Mouse (Mus musculus): ENCODE measurements at regions not wholly inside any gene's neighbourhood (a gene's known extent, or its start where the extent isn't known, plus 50 kb on each side); places are given as distances from the start of the nearest gene placed in this dataset.
"Not testable (repeated sequence)": the region's sequence is repeated elsewhere in the genome, so short reads cannot be mapped to it uniquely, and the experiment has no call there.

- Histone ChIP-seq H3K9ac (ENCODE audit: low read length) (no peak overlapping the region), H3K4me1 (replicated peaks; ENCODE audit: control insufficient read depth, insufficient read depth, low read length) (no peaks in the 10 kb centered on the region), H3K27ac (ENCODE audit: low read depth) (no peak overlapping the region), H3K27me3 (replicated peaks; ENCODE audit: control insufficient read depth, insufficient read depth, low read length) (no peaks in the 10 kb centered on the region), H3K4me2 (ENCODE audit: low read length) (no peak overlapping the region), H3K4me3 (ENCODE audit: low read depth, low read length) (no peak overlapping the region), H3K36me3 (ENCODE audit: control insufficient read depth, insufficient read depth, low read length) (no peaks in the 10 kb centered on the region), H3K9me3 (ENCODE audit: control insufficient read depth, low read length) (no peaks in the 10 kb centered on the region)
- no peak for ATAC-seq (replicated peaks; ENCODE audit: low FRiP score, low TSS enrichment, low read depth)
- DNase-seq (ENCODE audit: low spot score), result no peak
- WGBS, result 61% methylated on average over 2 of the region's 2 CpGs
Measured at GRCm38 (mm10) chr6:107218309-107218708, 311.3 kb upstream of the Lrrn1 start.

GRCm38 (mm10) chr6:107218721-107219120 is 310.8 kb upstream of the Lrrn1 start:
- no peak for DNase-seq (ENCODE audit: low spot score)
- 73% methylated on average over 4 of the region's 4 CpGs for WGBS
- Histone ChIP-seq H3K27ac (ENCODE audit: low read depth) (no peak overlapping the region), H3K36me3 (ENCODE audit: control insufficient read depth, insufficient read depth, low read length) (no peaks in the 10 kb centered on the region), H3K27me3 (replicated peaks; ENCODE audit: control insufficient read depth, insufficient read depth, low read length) (no peaks in the 10 kb centered on the region), H3K4me1 (replicated peaks; ENCODE audit: control insufficient read depth, insufficient read depth, low read length) (no peaks in the 10 kb centered on the region), H3K9ac (ENCODE audit: low read length) (no peak overlapping the region), H3K4me2 (ENCODE audit: low read length) (no peak overlapping the region), H3K9me3 (ENCODE audit: control insufficient read depth, low read length) (no peaks in the 10 kb centered on the region), H3K4me3 (ENCODE audit: low read depth, low read length) (no peak overlapping the region)
- ATAC-seq (replicated peaks; ENCODE audit: low FRiP score, low TSS enrichment, low read depth), result no peak

- no peak overlapping the region for H3K4me2 ChIP-seq (ENCODE audit: low read length)
- H3K27ac ChIP-seq (ENCODE audit: low read depth), result no peak overlapping the region
- no peaks in the 10 kb centered on the region for H3K36me3 ChIP-seq (ENCODE audit: control insufficient read depth, insufficient read depth, low read length)
- ATAC-seq (replicated peaks; ENCODE audit: low FRiP score, low TSS enrichment, low read depth) (no peak), DNase-seq (ENCODE audit: low spot score) (no peak)
- WGBS, result 69% methylated on average over 3 of the region's 3 CpGs
- no peaks in the 10 kb centered on the region for H3K4me1 ChIP-seq (replicated peaks; ENCODE audit: control insufficient read depth, insufficient read depth, low read length)
- no peak overlapping the region for H3K4me3 ChIP-seq (ENCODE audit: low read depth, low read length)
- no peaks in the 10 kb centered on the region for H3K27me3 ChIP-seq (replicated peaks; ENCODE audit: control insufficient read depth, insufficient read depth, low read length)
- no peak overlapping the region for H3K9ac ChIP-seq (ENCODE audit: low read length)
- no peaks in the 10 kb centered on the region for H3K9me3 ChIP-seq (ENCODE audit: control insufficient read depth, low read length)
Measured at GRCm38 (mm10) chr6:107222602-107223001, 307.0 kb upstream of the Lrrn1 start.

- H3K4me2 ChIP-seq (ENCODE audit: low read length); DNase-seq (ENCODE audit: low spot score); H3K27ac ChIP-seq (ENCODE audit: low read depth); H3K9me3 ChIP-seq (ENCODE audit: control insufficient read depth, low read length); H3K36me3 ChIP-seq (ENCODE audit: control insufficient read depth, insufficient read depth, low read length); H3K9ac ChIP-seq (ENCODE audit: low read length); ATAC-seq (replicated peaks; ENCODE audit: low FRiP score, low TSS enrichment, low read depth); H3K27me3 ChIP-seq (replicated peaks; ENCODE audit: control insufficient read depth, insufficient read depth, low read length); H3K4me1 ChIP-seq (replicated peaks; ENCODE audit: control insufficient read depth, insufficient read depth, low read length); H3K4me3 ChIP-seq (ENCODE audit: low read depth, low read length): not testable (repeated sequence)
- WGBS, result 88% methylated on average over 6 of the region's 6 CpGs
Measured at GRCm38 (mm10) chr6:107229843-107230242, 299.7 kb upstream of the Lrrn1 start.

GRCm38 (mm10) chr6:107237692-107238091 is 291.9 kb upstream of the Lrrn1 start:
- H3K9ac ChIP-seq (ENCODE audit: low read length), result no peak overlapping the region
- no peaks in the 10 kb centered on the region for H3K36me3 ChIP-seq (ENCODE audit: control insufficient read depth, insufficient read depth, low read length)
- no peak overlapping the region for H3K27ac ChIP-seq (ENCODE audit: low read depth)
- no peak overlapping the region for H3K4me3 ChIP-seq (ENCODE audit: low read depth, low read length)
- ATAC-seq (replicated peaks; ENCODE audit: low FRiP score, low TSS enrichment, low read depth), result no peak
- no peaks in the 10 kb centered on the region for H3K9me3 ChIP-seq (ENCODE audit: control insufficient read depth, low read length)
- H3K27me3 ChIP-seq (replicated peaks; ENCODE audit: control insufficient read depth, insufficient read depth, low read length), result no peaks in the 10 kb centered on the region
- no peaks in the 10 kb centered on the region for H3K4me1 ChIP-seq (replicated peaks; ENCODE audit: control insufficient read depth, insufficient read depth, low read length)
- 78% methylated on average over 3 of the region's 3 CpGs for WGBS
- DNase-seq (ENCODE audit: low spot score), result no peak
- no peak overlapping the region for H3K4me2 ChIP-seq (ENCODE audit: low read length)

- no peak overlapping the region for H3K9ac ChIP-seq (ENCODE audit: low read length)
- WGBS, result 70% methylated on average over 3 of the region's 3 CpGs
- ATAC-seq (replicated peaks; ENCODE audit: low FRiP score, low TSS enrichment, low read depth), result no peak
- H3K4me2 ChIP-seq (ENCODE audit: low read length), result no peak overlapping the region
- no peaks in the 10 kb centered on the region for H3K27me3 ChIP-seq (replicated peaks; ENCODE audit: control insufficient read depth, insufficient read depth, low read length)
- H3K4me3 ChIP-seq (ENCODE audit: low read depth, low read length), result no peak overlapping the region
- no peaks in the 10 kb centered on the region for H3K36me3 ChIP-seq (ENCODE audit: control insufficient read depth, insufficient read depth, low read length)
- DNase-seq (ENCODE audit: low spot score), result no peak
- no peaks in the 10 kb centered on the region for H3K4me1 ChIP-seq (replicated peaks; ENCODE audit: control insufficient read depth, insufficient read depth, low read length)
- no peak overlapping the region for H3K27ac ChIP-seq (ENCODE audit: low read depth)
- H3K9me3 ChIP-seq (ENCODE audit: control insufficient read depth, low read length), result no peaks in the 10 kb centered on the region
Measured at GRCm38 (mm10) chr6:107243981-107244380, 285.6 kb upstream of the Lrrn1 start.

GRCm38 (mm10) chr6:107280348-107280747 is 249.2 kb upstream of the Lrrn1 start:
- H3K36me3 ChIP-seq (ENCODE audit: control insufficient read depth, insufficient read depth, low read length), result no peaks in the 10 kb centered on the region
- no peaks in the 10 kb centered on the region for H3K4me1 ChIP-seq (replicated peaks; ENCODE audit: control insufficient read depth, insufficient read depth, low read length)
- H3K4me2 ChIP-seq (ENCODE audit: low read length), result no peak overlapping the region
- no peak overlapping the region for H3K4me3 ChIP-seq (ENCODE audit: low read depth, low read length)
- no peaks in the 10 kb centered on the region for H3K9me3 ChIP-seq (ENCODE audit: control insufficient read depth, low read length)
- H3K27me3 ChIP-seq (replicated peaks; ENCODE audit: control insufficient read depth, insufficient read depth, low read length), result no peaks in the 10 kb centered on the region
- no peak overlapping the region for H3K27ac ChIP-seq (ENCODE audit: low read depth)
- DNase-seq (ENCODE audit: low spot score), result no peak
- H3K9ac ChIP-seq (ENCODE audit: low read length), result no peak overlapping the region
- WGBS, result 93% methylated on average over 15 of the region's 15 CpGs
- ATAC-seq (replicated peaks; ENCODE audit: low FRiP score, low TSS enrichment, low read depth), result no peak

- 85% methylated on average over 3 of the region's 3 CpGs for WGBS
Measured at GRCm38 (mm10) chr6:107290850-107291249, 238.7 kb upstream of the Lrrn1 start.

GRCm38 (mm10) chr6:107303676-107304369 is 225.7 kb upstream of the Lrrn1 start:
- Histone ChIP-seq H3K4me1 (replicated peaks; ENCODE audit: control insufficient read depth, insufficient read depth, low read length) (no peaks in the 10 kb centered on the region), H3K9ac (ENCODE audit: low read length) (no peak overlapping the region), H3K4me3 (ENCODE audit: low read depth, low read length) (no peak overlapping the region), H3K9me3 (ENCODE audit: control insufficient read depth, low read length) (no peaks in the 10 kb centered on the region), H3K4me2 (ENCODE audit: low read length) (no peak overlapping the region), H3K27me3 (replicated peaks; ENCODE audit: control insufficient read depth, insufficient read depth, low read length) (no peaks in the 10 kb centered on the region), H3K36me3 (ENCODE audit: control insufficient read depth, insufficient read depth, low read length) (no peaks in the 10 kb centered on the region), H3K27ac (ENCODE audit: low read depth) (no peak overlapping the region)
- ATAC-seq (replicated peaks; ENCODE audit: low FRiP score, low TSS enrichment, low read depth), result no peak
- DNase-seq (ENCODE audit: low spot score), result no peak
- WGBS, result 83% methylated on average over 1 of the region's 1 CpGs

More at GRCm38 (mm10) chr6:107290850-107291249, 238.7 kb upstream of the Lrrn1 start:
- Histone ChIP-seq H3K27me3 (replicated peaks; ENCODE audit: control insufficient read depth, insufficient read depth, low read length) (no peaks in the 10 kb centered on the region), H3K4me1 (replicated peaks; ENCODE audit: control insufficient read depth, insufficient read depth, low read length) (no peaks in the 10 kb centered on the region), H3K4me2 (ENCODE audit: low read length) (no peak overlapping the region), H3K27ac (ENCODE audit: low read depth) (no peak overlapping the region), H3K36me3 (ENCODE audit: control insufficient read depth, insufficient read depth, low read length) (no peaks in the 10 kb centered on the region), H3K9ac (ENCODE audit: low read length) (no peak overlapping the region), H3K9me3 (ENCODE audit: control insufficient read depth, low read length) (no peaks in the 10 kb centered on the region), H3K4me3 (ENCODE audit: low read depth, low read length) (no peak overlapping the region)
- no peak for DNase-seq (ENCODE audit: low spot score)
- ATAC-seq (replicated peaks; ENCODE audit: low FRiP score, low TSS enrichment, low read depth), result no peak

Data from intestine, embryonic 14.5 days (tissue).